Mouse (Mus musculus): ENCODE measurements around the gene Tmem131l.

DNA sequence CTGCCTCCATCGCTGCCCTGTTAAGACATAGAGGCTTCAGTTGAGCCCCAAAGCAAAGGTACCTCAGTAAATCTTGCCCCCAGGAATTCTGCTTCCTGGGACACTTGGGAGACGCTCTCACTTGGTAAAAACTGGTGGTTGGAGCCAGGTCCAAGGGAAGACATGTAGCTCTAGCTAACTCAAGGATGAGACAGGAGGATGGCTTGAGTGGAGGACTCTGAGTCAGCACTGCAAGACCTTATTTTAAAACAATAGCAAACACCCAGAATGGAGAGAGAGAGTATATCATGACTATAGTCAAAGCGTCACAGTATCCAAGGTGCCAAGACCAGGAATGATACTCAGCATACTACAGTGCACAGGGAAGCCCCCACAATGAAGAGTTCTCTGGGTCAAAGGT, 2.4 kb downstream of the Tmem131l start:
- no peak for TF ChIP-seq CTCF (IDR thresholded peaks at IDR 0.05; ENCODE audit: borderline replicate concordance, insufficient read depth, low read length)
- TF ChIP-seq POLR2A (IDR thresholded peaks at IDR 0.05; ENCODE audit: low read depth, low read length): no peak

Data from embryonic fibroblast, embryonic 13.5 days (primary cell).